Mouse (Mus musculus): ENCODE measurements around the gene 9530053A07Rik. TPM values are rescaled to one million over a fixed set of nuclear protein-coding genes. Genes with fewer than 3 reads are reported as not detected.

9530053A07Rik gene
- not detected for polyA plus RNA-seq (2014; fragmentation: Illumina TruSeq; extraction: RNeasy Lipid Tissue Mini Kit (QIAGEN cat#74804); ENCODE audit: low read depth, low replicate concordance)

GRCm38 (mm10) chr7:28129166-28129565, at the start of gene 9530053A07Rik:
TSS of gene 9530053A07Rik (plus strand) at chr7:28129466.

DNA sequence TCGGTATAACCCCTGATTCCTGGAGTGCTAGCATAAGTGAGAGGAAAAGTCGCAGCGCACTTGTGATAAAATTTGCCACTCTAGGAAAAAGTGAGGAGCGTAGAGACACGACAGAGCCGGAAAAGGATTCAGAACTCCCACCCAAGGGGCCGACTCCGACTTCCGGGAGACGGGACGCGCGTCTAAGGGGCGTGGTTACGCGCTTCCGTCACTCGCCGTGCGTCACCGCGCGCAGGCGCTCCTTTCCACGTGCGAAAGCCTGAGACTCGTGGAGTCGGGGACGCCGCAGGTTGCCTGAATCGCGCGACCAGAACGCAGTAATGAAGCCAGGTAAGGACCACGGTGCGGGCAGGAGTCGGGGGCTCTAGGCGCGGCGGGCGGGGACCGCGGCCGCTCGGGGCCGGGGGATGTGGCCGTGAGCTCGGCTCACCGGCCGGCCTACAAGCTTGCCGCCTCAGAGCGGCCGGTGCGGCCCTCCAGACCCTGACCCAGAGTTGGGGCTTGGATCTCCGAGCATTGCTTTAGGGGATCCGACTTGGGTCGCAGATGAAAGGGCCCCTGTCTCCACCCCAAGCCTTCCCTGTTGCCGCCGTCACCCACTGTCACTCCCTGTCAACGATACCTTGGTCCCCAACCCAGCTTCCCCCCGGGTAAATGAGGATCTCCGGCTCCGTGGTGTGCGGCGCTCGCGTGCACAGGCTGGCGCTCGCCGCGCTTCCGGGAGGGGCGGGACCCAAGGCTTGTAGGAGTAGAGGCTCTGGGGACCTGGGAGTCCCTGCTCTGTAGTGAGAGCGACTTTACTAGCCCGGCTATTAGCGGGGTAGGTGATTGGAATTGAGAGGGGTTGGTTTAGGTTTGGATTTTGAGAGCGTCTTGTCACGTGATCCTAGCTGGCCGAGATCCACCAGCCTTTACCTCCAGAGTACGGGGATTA, 40.5 kb downstream of the 9530053A07Rik start, which contains the start of gene Fbl:
Fbl (plus strand) TSS at position 222 of the 934 bp plus-strand sequence.

GRCm38 (mm10) chr7:28179228-28179627, 50.0 kb downstream of the 9530053A07Rik start, which contains the start of gene Dyrk1b:
TSS of gene Dyrk1b (plus strand) at chr7:28179469.

Other genes with a start within 250 kb of the 9530053A07Rik start
- 20.5 TPM for gene Zfp974, start 200.0 kb upstream of the 9530053A07Rik start, polyA plus RNA-seq (2014; fragmentation: Illumina TruSeq; extraction: RNeasy Lipid Tissue Mini Kit (QIAGEN cat#74804); ENCODE audit: low read depth, low replicate concordance)
- 27.1 TPM for gene Zfp780b, start 150.3 kb upstream of the 9530053A07Rik start, polyA plus RNA-seq (2014; fragmentation: Illumina TruSeq; extraction: RNeasy Lipid Tissue Mini Kit (QIAGEN cat#74804); ENCODE audit: low read depth, low replicate concordance)
- 7.2 TPM for gene Zfp850, start 115.4 kb upstream of the 9530053A07Rik start, polyA plus RNA-seq (2014; fragmentation: Illumina TruSeq; extraction: RNeasy Lipid Tissue Mini Kit (QIAGEN cat#74804); ENCODE audit: low read depth, low replicate concordance)
- gene Psmc4, start 79.4 kb upstream of the 9530053A07Rik start, polyA plus RNA-seq (2014; fragmentation: Illumina TruSeq; extraction: RNeasy Lipid Tissue Mini Kit (QIAGEN cat#74804); ENCODE audit: low read depth, low replicate concordance) = 41.3 TPM
- not detected for gene Fcgbp, start 58.2 kb upstream of the 9530053A07Rik start, polyA plus RNA-seq (2014; fragmentation: Illumina TruSeq; extraction: RNeasy Lipid Tissue Mini Kit (QIAGEN cat#74804); ENCODE audit: low read depth, low replicate concordance)
- 12.5 TPM for gene Fbl, start 40.2 kb downstream of the 9530053A07Rik start, polyA plus RNA-seq (2014; fragmentation: Illumina TruSeq; extraction: RNeasy Lipid Tissue Mini Kit (QIAGEN cat#74804); ENCODE audit: low read depth, low replicate concordance)
- 0.64 TPM for gene Dyrk1b, start 50.0 kb downstream of the 9530053A07Rik start, polyA plus RNA-seq (2014; fragmentation: Illumina TruSeq; extraction: RNeasy Lipid Tissue Mini Kit (QIAGEN cat#74804); ENCODE audit: low read depth, low replicate concordance)
- 23.3 TPM for gene Eid2, start 138.4 kb downstream of the 9530053A07Rik start, polyA plus RNA-seq (2014; fragmentation: Illumina TruSeq; extraction: RNeasy Lipid Tissue Mini Kit (QIAGEN cat#74804); ENCODE audit: low read depth, low replicate concordance)
- 17.0 TPM for gene Eid2b, start 148.3 kb downstream of the 9530053A07Rik start, polyA plus RNA-seq (2014; fragmentation: Illumina TruSeq; extraction: RNeasy Lipid Tissue Mini Kit (QIAGEN cat#74804); ENCODE audit: low read depth, low replicate concordance)
- gene Selenov, start 161.7 kb downstream of the 9530053A07Rik start, polyA plus RNA-seq (2014; fragmentation: Illumina TruSeq; extraction: RNeasy Lipid Tissue Mini Kit (QIAGEN cat#74804); ENCODE audit: low read depth, low replicate concordance) = not detected
- gene Dll3, start 172.8 kb downstream of the 9530053A07Rik start, polyA plus RNA-seq (2014; fragmentation: Illumina TruSeq; extraction: RNeasy Lipid Tissue Mini Kit (QIAGEN cat#74804); ENCODE audit: low read depth, low replicate concordance) = not detected
- 11.4 TPM for gene Timm50, start 182.6 kb downstream of the 9530053A07Rik start, polyA plus RNA-seq (2014; fragmentation: Illumina TruSeq; extraction: RNeasy Lipid Tissue Mini Kit (QIAGEN cat#74804); ENCODE audit: low read depth, low replicate concordance)
- 52.4 TPM for gene Supt5, start 209.3 kb downstream of the 9530053A07Rik start, polyA plus RNA-seq (2014; fragmentation: Illumina TruSeq; extraction: RNeasy Lipid Tissue Mini Kit (QIAGEN cat#74804); ENCODE audit: low read depth, low replicate concordance)
- gene Rps16, start 221.2 kb downstream of the 9530053A07Rik start, polyA plus RNA-seq (2014; fragmentation: Illumina TruSeq; extraction: RNeasy Lipid Tissue Mini Kit (QIAGEN cat#74804); ENCODE audit: low read depth, low replicate concordance) = 162 TPM
- 2.1 TPM for gene Plekhg2, start 243.1 kb downstream of the 9530053A07Rik start, polyA plus RNA-seq (2014; fragmentation: Illumina TruSeq; extraction: RNeasy Lipid Tissue Mini Kit (QIAGEN cat#74804); ENCODE audit: low read depth, low replicate concordance)

Data from adrenal gland, adult 10 weeks (tissue).